ENCODE assay signal across 31 mouse cellular contexts in the genomic region with DNA sequence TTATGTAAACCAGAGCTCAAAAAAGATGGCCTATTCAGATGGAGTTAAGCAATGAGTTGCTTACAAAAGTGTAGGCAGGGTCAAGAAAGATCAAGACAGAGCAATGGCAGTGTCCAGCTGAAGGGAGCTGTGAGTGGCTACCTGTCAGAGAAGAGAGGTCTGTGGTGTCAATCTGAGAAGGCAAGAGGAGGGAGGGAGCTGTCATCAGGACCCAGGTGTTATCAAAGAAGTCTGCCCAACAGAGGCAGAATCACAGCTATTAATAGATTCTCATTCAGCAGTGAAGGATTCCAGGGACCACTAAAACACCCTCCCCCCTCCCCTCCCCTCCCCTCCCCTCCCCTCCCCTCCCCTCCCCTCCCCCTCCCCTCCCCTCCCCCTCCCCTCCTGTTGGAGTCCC. TPM values are rescaled to one million over a fixed set of nuclear protein-coding genes. Genes with fewer than 3 reads are reported as not detected.
DNase-seq lines count a peak whose midpoint lies in the region; ATAC-seq and TF ChIP-seq lines count a peak whose summit lies in the region.
"Had no signal": no experiment of that assay in that cellular context is flagged by ENCODE, and none has a peak within 500 bp of the region (broad histone marks: within the 10 kb centered on the region; RNA-seq: fewer than 3 reads in every experiment).

No protein-coding gene starts in this region.

- DNase-seq in heart, adult 11 months, result peak; percentile 93
- DNase-seq in heart, postnatal 25 days (ENCODE audit: low spot score), result no peak
- peak; percentile 87 for DNase-seq in heart, postnatal 0 days (ENCODE audit: low spot score)
- DNase-seq in midbrain, embryonic 11.5 days (ENCODE audit: low spot score, missing footprints), result no peak
- no peak for DNase-seq in adrenal gland, postnatal 25 days
- no peak for DNase-seq in retina, postnatal 1 day
- DNase-seq: adrenal gland, adult 8-10 months; cerebellum, adult 9-11 months; gastrocnemius, postnatal 25 days; kidney, adult 9 months; kidney, postnatal 25 days; lung, postnatal 4 days; right cerebral cortex, postnatal 25 days had no signal

- H3K4me2 ChIP-seq in heart, embryonic 12.5 days, result no peak overlapping the region
- no peak overlapping the region for H3K4me2 ChIP-seq in heart, postnatal 0 days (ENCODE audit: low read depth, low read length)
- H3K4me2 ChIP-seq in midbrain, embryonic 11.5 days, result no peak overlapping the region

- no peaks in the 10 kb centered on the region for H3K27me3 ChIP-seq in heart, embryonic 12.5 days (replicated peaks)
- no peaks in the 10 kb centered on the region for H3K27me3 ChIP-seq in heart, postnatal 0 days (ENCODE audit: control insufficient read depth, insufficient read depth, low read length)
- H3K27me3 ChIP-seq in midbrain, embryonic 11.5 days (ENCODE audit: control insufficient read depth, insufficient read depth, low read length), result no peaks in the 10 kb centered on the region
- H3K27me3 ChIP-seq: CH12.LX; forebrain, embryonic 15.5 days; hindbrain, embryonic 13.5 days; lung, embryonic 15.5 days; midbrain, embryonic 13.5 days; stomach, embryonic 15.5 days had no signal

- no peaks in the 10 kb centered on the region for H3K9me3 ChIP-seq in heart, embryonic 12.5 days (replicated peaks)
- H3K9me3 ChIP-seq in heart, postnatal 0 days (replicated peaks; ENCODE audit: control insufficient read depth, low read length), result no peaks in the 10 kb centered on the region
- no peaks in the 10 kb centered on the region for H3K9me3 ChIP-seq in midbrain, embryonic 11.5 days (ENCODE audit: control insufficient read depth, low read length)
- H3K9me3 ChIP-seq: embryonic facial prominence, embryonic 13.5 days; forebrain, embryonic 10.5 days; forebrain, embryonic 15.5 days; hindbrain, embryonic 13.5 days; limb, embryonic 13.5 days; lung, embryonic 15.5 days; midbrain, embryonic 13.5 days; stomach, embryonic 15.5 days had no signal

- no peak overlapping the region for H3K9ac ChIP-seq in heart, embryonic 12.5 days
- no peak overlapping the region for H3K9ac ChIP-seq in heart, postnatal 0 days (replicated peaks; ENCODE audit: low read depth, low read length)
- H3K9ac ChIP-seq in midbrain, embryonic 11.5 days (ENCODE audit: low read length), result no peak overlapping the region
- H3K9ac ChIP-seq: embryonic facial prominence, embryonic 13.5 days; forebrain, embryonic 15.5 days; hindbrain, embryonic 13.5 days; limb, embryonic 13.5 days; lung, embryonic 15.5 days; midbrain, embryonic 13.5 days; stomach, embryonic 15.5 days had no signal

- peak; percentile 61 for ATAC-seq in heart, embryonic 12.5 days (ENCODE audit: insufficient number of reproducible peaks, low FRiP score)
- ATAC-seq in heart, postnatal 0 days (ENCODE audit: insufficient read depth, low read depth), result peak; percentile 90
- ATAC-seq in midbrain, embryonic 11.5 days (ENCODE audit: low FRiP score), result no peak
- ATAC-seq: activated CD4-positive, CD25-positive, alpha-beta regulatory T cell, adult 4 months; forebrain, embryonic 15.5 days; intestine, embryonic 16.5 days; midbrain, embryonic 13.5 days had no signal

- H3K4me3 ChIP-seq in heart, embryonic 12.5 days, result no peak overlapping the region
- H3K4me3 ChIP-seq in heart, postnatal 0 days (ENCODE audit: low read depth, low read length), result no peak overlapping the region
- no peak overlapping the region for H3K4me3 ChIP-seq in midbrain, embryonic 11.5 days (ENCODE audit: low read depth, low read length)
- H3K4me3 ChIP-seq: forebrain, embryonic 15.5 days; hindbrain, embryonic 13.5 days; megakaryocyte, embryonic 14.5 days; stomach, embryonic 15.5 days had no signal

- no peaks in the 10 kb centered on the region for H3K36me3 ChIP-seq in heart, embryonic 12.5 days
- no peaks in the 10 kb centered on the region for H3K36me3 ChIP-seq in heart, postnatal 0 days (replicated peaks; ENCODE audit: control insufficient read depth, insufficient read depth, low read length)
- no peaks in the 10 kb centered on the region for H3K36me3 ChIP-seq in midbrain, embryonic 11.5 days (ENCODE audit: control insufficient read depth, insufficient read depth, low read length)
- H3K36me3 ChIP-seq: embryonic facial prominence, embryonic 13.5 days; forebrain, embryonic 10.5 days; forebrain, embryonic 15.5 days; hindbrain, embryonic 13.5 days; limb, embryonic 13.5 days; lung, embryonic 15.5 days; midbrain, embryonic 13.5 days; stomach, embryonic 15.5 days had no signal

- intact Hi-C loops in heart, postnatal 25 days (cut with DNase I), result no loop called here

- peak overlapping the region; percentile 79; the same call in 1 of the 2 replicates for H3K27ac ChIP-seq in heart, embryonic 12.5 days (ENCODE audit: poor library complexity, severe bottlenecking)
- H3K27ac ChIP-seq in heart, postnatal 0 days (ENCODE audit: low read depth), result peak overlapping the region; percentile 48
- H3K27ac ChIP-seq in midbrain, embryonic 11.5 days (ENCODE audit: low read depth, low read length), result no peak overlapping the region
- H3K27ac ChIP-seq: embryonic facial prominence, embryonic 13.5 days; forebrain, embryonic 10.5 days; forebrain, embryonic 15.5 days; hindbrain, embryonic 13.5 days; limb, embryonic 13.5 days; lung, embryonic 15.5 days; midbrain, embryonic 13.5 days; stomach, embryonic 15.5 days had no signal

- TF ChIP-seq EP300 in heart, postnatal 0 days (IDR thresholded peaks at IDR 0.05; ENCODE audit: low read depth), result no peak

- H3K4me1 ChIP-seq in heart, embryonic 12.5 days (replicated peaks), result peaks cover 11% of the 10 kb centered on the region
- H3K4me1 ChIP-seq in heart, postnatal 0 days (ENCODE audit: control insufficient read depth, insufficient read depth), result peaks cover 15% of the 10 kb centered on the region
- H3K4me1 ChIP-seq in midbrain, embryonic 11.5 days (ENCODE audit: control insufficient read depth, insufficient read depth, low read length), result no peaks in the 10 kb centered on the region
- H3K4me1 ChIP-seq: embryonic facial prominence, embryonic 13.5 days; forebrain, embryonic 15.5 days; hindbrain, embryonic 13.5 days; lung, embryonic 15.5 days; megakaryocyte, embryonic 14.5 days; midbrain, embryonic 13.5 days; stomach, embryonic 15.5 days had no signal

- TF ChIP-seq CTCF in heart, postnatal 0 days (IDR thresholded peaks at IDR 0.05; ENCODE audit: low read depth), result no peak

RNA-seq across cellular contexts. Expression of gene Slc26a4, which starts 8.9 kb away (rescaled TPM):
- under 1 TPM; 0.08 to 0.13 TPM for total RNA-seq in heart, postnatal 25 days (2021)
- 0.14 and 0.19 TPM in 2 replicates for polyA plus RNA-seq in heart, embryonic 12.5 days (2016; fragmentation: Nextera tagmentation; extraction: Ambion mirVana)
- total RNA-seq in heart, postnatal 0 days (2014; rRNA removed; ENCODE audit: low replicate concordance), result not detected in 2 replicates
- 0.12 and 0.16 TPM in 2 replicates for polyA plus RNA-seq in heart, postnatal 0 days (2015; fragmentation: Nextera tagmentation; extraction: Ambion mirVana)
- polyA plus RNA-seq in midbrain, embryonic 11.5 days (2014; fragmentation: Nextera tagmentation; extraction: Ambion mirVana), result not detected in 2 replicates
- 4.8 and 8.1 TPM in 2 replicates for total RNA-seq in adrenal gland, postnatal 25 days (2021)
- total RNA-seq: CH12.LX; ES-E14; gastrocnemius, adult 18-20 months; gastrocnemius, postnatal 25 days; monocyte, adult 5-6 weeks had no signal
- polyA plus RNA-seq: activated CD4-positive, CD25-positive, alpha-beta regulatory T cell, adult 4 months; C2C12; embryonic facial prominence, embryonic 13.5 days; forebrain, embryonic 10.5 days; forebrain, embryonic 15.5 days; liver, embryonic 11.5 days; lung, embryonic 15.5 days had no signal

Comparison
In these comparisons a context has a peak if more than half of its experiments do, and no peak if none do; other contexts are left out.
1. DNase-seq: peak in heart, adult 11 months (single experiment) and heart, postnatal 0 days (single experiment); none in heart, postnatal 25 days (single experiment), midbrain, embryonic 11.5 days (single experiment), adrenal gland, postnatal 25 days (single experiment) and retina, postnatal 1 day (single experiment).